Mouse (Mus musculus) B cell, adult 2 months (primary cell): ENCODE measurements at regions not wholly inside any gene's neighbourhood (a gene's known extent, or its start where the extent isn't known, plus 50 kb on each side); places are given as distances from the start of the nearest gene placed in this dataset.

ENCODE experiments used
- DNase-seq, 2 experiments: peaks; one replicate each; pipeline ENCODE4 v3.0.0; 2022

GRCm38 (mm10) chr3:39591312-39591711, 704.6 kb downstream of the Fat4 start:
- DNase-seq = no peak

- no peak for DNase-seq
Measured at GRCm38 (mm10) chr3:39592349-39593117, 705.8 kb downstream of the Fat4 start.

GRCm38 (mm10) chr3:39609937-39610336, 723.2 kb downstream of the Fat4 start:
- DNase-seq = no peak

- DNase-seq = no peak
Measured at GRCm38 (mm10) chr3:39612408-39612807, 725.7 kb downstream of the Fat4 start.

- DNase-seq = no peak
Measured at GRCm38 (mm10) chr3:39637924-39638323, 751.2 kb downstream of the Fat4 start.

- no peak for DNase-seq
Measured at GRCm38 (mm10) chr3:39643194-39643593, 756.5 kb downstream of the Fat4 start.

- DNase-seq = no peak
Measured at GRCm38 (mm10) chr3:39666817-39667216, 780.1 kb downstream of the Fat4 start.

GRCm38 (mm10) chr3:39669145-39669544, 782.4 kb downstream of the Fat4 start:
- no peak for DNase-seq

GRCm38 (mm10) chr3:39673997-39674396, 787.3 kb downstream of the Fat4 start:
- DNase-seq = no peak

GRCm38 (mm10) chr3:39674927-39675326, 788.2 kb downstream of the Fat4 start:
- DNase-seq = no peak

- no peak for DNase-seq
Measured at GRCm38 (mm10) chr3:39705610-39706009, 818.9 kb downstream of the Fat4 start.

- no peak for DNase-seq
Measured at GRCm38 (mm10) chr3:39712795-39713709, 818.0 kb upstream of the Intu start.

GRCm38 (mm10) chr3:39714056-39714592, 817.0 kb upstream of the Intu start:
- DNase-seq = no peak

GRCm38 (mm10) chr3:39718946-39719545, 812.0 kb upstream of the Intu start:
- DNase-seq = no peak

GRCm38 (mm10) chr3:39725755-39726154, 805.3 kb upstream of the Intu start:
- no peak for DNase-seq

GRCm38 (mm10) chr3:39736639-39737038, 794.4 kb upstream of the Intu start:
- DNase-seq = no peak

- no peak for DNase-seq
Measured at GRCm38 (mm10) chr3:39745947-39746346, 785.1 kb upstream of the Intu start.

- DNase-seq = no peak
Measured at GRCm38 (mm10) chr3:39768981-39769568, 762.0 kb upstream of the Intu start.

GRCm38 (mm10) chr3:39776278-39777039, 754.6 kb upstream of the Intu start:
- DNase-seq = no peak

- no peak for DNase-seq
Measured at GRCm38 (mm10) chr3:39779690-39780218, 751.3 kb upstream of the Intu start.

GRCm38 (mm10) chr3:39780270-39780669, 750.8 kb upstream of the Intu start:
- DNase-seq = no peak

- no peak for DNase-seq
Measured at GRCm38 (mm10) chr3:39784901-39785300, 746.2 kb upstream of the Intu start.
